Mouse (Mus musculus): ENCODE measurements around the gene C530008M17Rik. TPM values are rescaled to one million over a fixed set of nuclear protein-coding genes. Genes with fewer than 3 reads are reported as not detected.
"Not testable (repeated sequence)": the region's sequence is repeated elsewhere in the genome, so short reads cannot be mapped to it uniquely, and the experiment has no call there.

The C530008M17Rik gene
- total RNA-seq, 2 experiments from 2014 or later = 17.7 to 20.1 TPM

DNA sequence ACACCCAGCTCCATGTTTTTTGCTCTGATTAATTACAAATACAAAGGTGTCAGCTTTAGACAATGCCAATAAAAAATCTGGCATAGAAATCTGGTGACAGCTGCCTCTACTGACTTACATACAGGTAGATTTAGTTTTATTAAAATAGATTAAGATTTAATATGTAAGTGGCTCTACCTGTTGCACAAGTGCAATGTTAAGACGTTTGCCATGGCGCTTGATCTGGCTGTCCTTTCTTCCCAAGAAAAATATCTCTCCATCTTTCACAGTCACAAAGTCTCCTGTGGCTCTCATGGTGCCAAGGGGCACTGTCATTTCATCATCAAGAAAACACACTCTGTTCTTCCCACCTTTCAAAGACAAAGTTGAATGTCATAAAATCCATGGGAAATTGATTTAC, 230.7 kb downstream of the C530008M17Rik start:
- DNase-seq (ENCODE audit: low spot score in 2 of 2) = no peak

DNA sequence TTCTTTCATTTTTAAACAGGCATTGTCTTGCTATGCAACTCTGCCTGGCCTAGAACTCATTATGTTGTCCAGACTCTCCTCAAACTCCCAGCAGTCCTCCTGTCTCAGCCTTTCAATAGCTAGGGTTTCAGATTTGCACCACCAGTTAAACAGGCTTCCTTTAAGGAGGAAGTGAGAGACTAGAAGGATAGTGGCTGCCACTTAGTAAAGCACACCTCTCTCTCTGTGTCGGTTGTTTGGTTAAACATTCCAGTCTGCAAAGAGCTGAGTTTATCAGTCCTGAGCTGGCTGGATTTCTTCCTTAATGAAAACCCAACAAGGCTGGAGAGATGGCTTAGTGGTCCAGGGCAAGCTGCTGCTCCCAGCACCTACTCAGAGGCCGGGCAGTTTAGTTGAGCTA, 236.3 kb downstream of the C530008M17Rik start:
- no peak for DNase-seq (ENCODE audit: low spot score in 2 of 2)

DNA sequence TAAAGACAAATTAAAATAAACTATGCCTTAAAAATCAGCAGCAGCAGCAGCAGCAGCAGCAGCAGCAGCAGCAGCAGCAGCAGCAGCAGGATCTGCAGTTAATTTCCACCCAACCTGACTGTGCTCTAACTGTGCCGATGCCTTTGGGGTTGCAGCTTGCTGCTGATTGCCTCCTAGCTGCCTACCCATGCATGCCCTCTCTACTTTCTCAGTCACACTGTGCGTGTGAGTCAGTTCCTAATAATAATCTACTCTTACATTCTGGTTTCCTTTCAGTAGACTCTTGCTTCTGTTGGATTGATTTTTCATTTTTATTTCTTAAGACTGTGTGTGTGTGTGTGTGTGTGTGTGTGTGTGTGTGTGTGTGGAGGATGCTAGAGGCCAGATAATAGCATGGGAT, 236.8 kb downstream of the C530008M17Rik start:
- DNase-seq (ENCODE audit: low spot score in 2 of 2) = no peak

DNA sequence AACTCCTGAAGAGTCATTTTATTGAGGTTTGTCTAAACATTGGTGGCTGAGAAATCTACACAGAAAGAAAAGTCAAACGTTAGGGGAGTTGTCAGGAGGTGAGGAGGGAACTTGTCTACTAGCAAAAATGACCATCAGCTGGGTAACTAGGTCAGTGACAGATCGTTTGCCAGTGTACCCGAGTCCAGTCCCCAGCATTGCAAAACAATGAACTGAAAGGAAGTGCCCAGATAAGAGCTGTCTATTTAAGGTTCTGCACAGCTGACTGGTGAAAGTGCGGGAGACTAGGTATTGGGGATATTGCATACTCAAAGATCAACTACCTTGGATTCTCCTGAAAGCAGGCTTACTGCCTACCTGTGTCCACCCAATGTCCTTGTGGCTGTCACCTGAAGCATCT, 245.8 kb downstream of the C530008M17Rik start:
- DNase-seq (ENCODE audit: low spot score in 2 of 2) = no peak

DNA sequence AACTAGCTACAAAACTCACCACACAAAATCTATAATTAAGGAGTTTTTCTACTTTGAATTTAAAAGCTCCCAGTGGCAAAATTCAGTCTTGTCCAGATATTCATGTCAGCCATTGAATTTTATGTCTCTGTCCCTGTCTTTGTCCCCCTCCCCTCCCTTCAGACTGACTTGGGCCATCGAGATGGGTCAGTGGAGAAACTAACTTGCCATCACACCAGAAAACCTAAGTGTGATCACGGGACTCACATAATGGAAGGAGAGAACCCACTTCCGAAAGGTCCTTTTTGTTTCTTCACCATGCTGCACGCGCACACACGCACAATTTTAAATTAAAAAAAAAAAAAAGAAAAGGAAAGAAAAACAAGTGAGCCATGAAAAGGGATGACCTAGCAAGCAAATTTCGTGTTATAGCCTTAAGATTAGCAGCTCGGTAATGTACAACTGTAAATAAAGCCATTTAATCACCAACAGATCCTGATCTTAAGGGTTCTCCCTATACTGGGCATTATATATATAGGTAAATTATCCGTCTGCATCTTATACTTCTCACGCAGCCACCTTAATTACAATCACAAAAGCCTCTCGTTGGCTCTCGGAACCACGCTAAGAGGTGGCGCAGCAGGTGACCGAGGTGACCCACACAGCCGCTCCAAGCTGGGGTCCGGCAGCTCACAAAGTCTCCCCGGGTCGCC, 248.5 kb downstream of the C530008M17Rik start:
- DNase-seq (ENCODE audit: low spot score in 2 of 2) = no peak

DNA sequence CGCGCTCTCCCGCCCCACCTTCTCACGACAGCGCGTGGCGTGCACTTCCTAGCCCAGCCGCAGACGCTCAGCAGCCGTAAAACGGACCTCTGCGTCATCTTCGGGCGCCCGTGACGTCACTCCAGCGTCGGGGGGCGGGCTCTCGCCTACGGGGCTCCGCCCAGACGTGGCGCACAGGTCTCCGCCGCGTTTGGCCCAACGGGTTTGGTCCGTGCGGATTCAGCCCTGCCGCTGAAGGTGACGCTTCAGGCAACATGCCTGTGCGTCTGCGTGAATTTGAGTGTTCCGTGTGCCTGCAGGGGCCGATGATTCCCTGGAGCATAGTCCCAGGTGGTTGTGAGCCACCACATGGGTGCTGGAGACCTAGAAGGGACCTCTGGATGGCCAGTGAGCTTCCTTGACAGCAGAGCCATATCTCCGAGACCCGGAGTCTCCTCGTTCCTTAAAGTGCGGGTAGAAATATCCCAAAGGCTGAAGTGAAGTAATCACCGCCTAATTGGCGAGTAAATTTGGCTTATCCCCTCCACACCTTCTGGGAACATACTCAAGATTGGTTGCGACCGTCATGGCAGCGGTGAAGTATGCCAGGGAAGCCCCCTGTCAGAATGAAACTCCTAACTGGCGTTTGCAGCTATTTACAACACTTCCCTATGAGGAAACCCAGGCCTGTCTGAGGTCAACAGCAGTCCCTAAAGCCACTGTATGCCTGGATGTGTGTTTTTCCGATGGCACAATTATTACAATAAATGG, 249.3 kb downstream of the C530008M17Rik start, which contains the start of gene Aasdh:
TSS of gene Aasdh (minus strand) at position 110 of the 750 bp plus-strand sequence.
- DNase-seq (ENCODE audit: low spot score in 2 of 2) = peak; percentile 96

DNA sequence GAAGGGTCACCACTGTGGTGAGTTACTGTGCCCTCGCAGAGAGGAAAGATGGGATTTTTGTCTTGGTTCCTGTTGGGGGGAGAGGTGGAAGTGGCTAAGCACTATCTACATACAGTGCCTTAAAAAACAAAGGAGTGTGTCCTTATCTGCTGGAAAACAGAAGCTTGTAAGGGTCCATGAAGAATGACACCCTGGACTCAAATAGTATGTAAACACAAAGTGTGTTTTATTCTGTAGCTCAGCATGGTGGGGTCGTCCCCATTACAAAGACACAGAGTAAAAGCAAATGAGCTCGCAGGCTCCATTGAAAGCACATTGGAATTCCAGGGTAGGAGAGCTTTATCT, 249.8 kb downstream of the C530008M17Rik start:
- no peak for DNase-seq (ENCODE audit: low spot score in 2 of 2)

DNA sequence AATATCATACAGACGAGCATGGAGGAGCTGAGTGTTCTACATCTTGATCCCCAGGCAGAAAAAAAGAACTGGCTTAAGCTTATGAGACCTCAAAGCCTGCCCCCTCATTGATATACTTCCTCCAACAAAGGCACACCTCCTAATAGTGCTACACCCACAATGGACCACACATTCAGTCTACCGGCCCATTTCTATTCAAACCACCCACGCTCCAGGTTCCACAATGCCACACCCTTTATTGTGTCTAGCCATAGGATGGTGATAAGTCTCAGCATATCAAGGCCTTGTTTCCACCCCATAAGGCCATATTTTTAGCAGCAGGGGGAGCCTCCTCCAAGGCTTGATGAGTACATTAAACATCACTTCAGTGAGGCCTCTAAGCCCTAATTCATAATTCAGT, 254.5 kb downstream of the C530008M17Rik start:
- DNase-seq (ENCODE audit: low spot score in 2 of 2) = no peak

DNA sequence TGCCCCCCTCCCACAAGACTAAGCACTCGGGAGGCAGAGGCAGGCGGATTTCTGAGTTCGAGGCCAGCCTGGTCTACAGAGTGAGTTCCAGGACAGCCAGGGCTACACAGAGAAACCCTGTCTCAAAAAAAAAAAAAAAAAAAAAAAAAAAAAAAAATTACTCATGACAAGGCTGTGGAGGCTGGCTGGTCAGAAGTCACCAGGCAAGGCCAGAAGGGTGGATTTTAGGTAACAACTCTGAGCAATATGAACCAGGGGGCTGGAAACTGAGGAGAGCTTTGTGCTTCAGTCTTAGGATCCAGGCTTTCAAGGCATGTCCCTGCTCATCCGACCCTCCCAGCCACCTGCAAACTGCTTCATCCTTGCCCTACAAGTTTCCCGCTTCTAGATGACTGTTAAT, 256.2 kb downstream of the C530008M17Rik start:
- not testable (repeated sequence) for DNase-seq (ENCODE audit: low spot score in 2 of 2)

DNA sequence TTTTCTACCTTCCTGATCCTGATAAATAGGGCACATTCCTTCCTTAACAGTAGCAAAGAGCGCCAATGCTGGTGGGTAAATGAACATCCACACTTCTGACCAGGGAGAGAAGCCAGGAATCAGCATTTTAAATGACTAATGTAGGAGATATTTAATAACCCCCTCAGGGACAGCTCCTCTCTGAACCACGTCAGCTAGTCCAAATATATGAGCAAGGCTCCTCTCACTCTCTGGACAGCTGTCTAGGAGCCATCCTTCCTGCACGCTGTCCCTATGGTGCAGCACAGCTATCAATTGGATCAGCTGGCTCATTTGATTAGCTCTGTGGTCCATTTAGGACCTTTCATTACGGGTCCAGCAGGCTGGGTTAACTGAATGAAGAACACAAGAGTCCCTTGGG, 266.5 kb downstream of the C530008M17Rik start:
- no peak for DNase-seq (ENCODE audit: low spot score in 2 of 2)

Other genes with a start within 250 kb of the C530008M17Rik start
- not detected for gene Gm7271, start 172.5 kb upstream of the C530008M17Rik start, total RNA-seq (2021)
- gene Exoc1, start 127.2 kb upstream of the C530008M17Rik start, total RNA-seq (2021) = 10 to 100 TPM; 24.7 to 26.0 TPM
- 1 to 10 TPM; 4.8 to 5.1 TPM for gene Cep135, start 67.8 kb upstream of the C530008M17Rik start, total RNA-seq (2021)
- 10 to 100 TPM; 12.4 to 16.0 TPM for gene Aasdh, start 249.0 kb downstream of the C530008M17Rik start, total RNA-seq (2021)